Mouse (Mus musculus) frontal cortex, postnatal 36 days (tissue): ENCODE data around the gene Vmn2r16.

Experiments used
- DNase-seq, 2 experiments: peaks; one replicate each; pipeline ENCODE4 v3.0.0; 2022; ENCODE audit warnings: low spot score in 2 of 2

Vmn2r16 gene

GRCm38 (mm10) chr5:109329862-109330261 lies at the start of gene Vmn2r16:
Gene Vmn2r16, plus strand, starts transcription at chr5:109330162.
- DNase-seq: no peak

- no peak for DNase-seq
These were observed 35.3 kb upstream of the Vmn2r16 start for GRCm38 (mm10) chr5:109294655-109295054.

DNA sequence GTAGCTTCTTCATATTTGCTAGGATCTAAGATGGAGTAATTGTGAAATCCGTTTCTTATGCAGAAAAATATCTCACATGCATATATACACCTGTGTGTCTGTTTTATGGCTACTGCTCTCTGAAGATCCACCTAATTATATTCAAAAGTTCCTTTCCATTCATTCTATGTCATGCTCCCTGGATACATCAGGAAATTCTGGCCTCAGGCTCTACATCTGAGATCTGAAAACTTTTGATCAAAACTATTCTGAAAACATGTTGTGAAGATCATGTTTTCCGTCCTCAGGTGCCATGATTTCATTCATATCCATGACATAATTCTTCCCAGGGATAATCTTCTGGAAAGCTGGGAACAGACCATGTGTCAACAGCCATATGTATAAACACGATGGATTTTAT lies 32.4 kb upstream of the Vmn2r16 start, which contains the start of gene Vmn2r15:
Vmn2r15 (minus strand) TSS at position 101 of the 400 bp plus-strand sequence.
- DNase-seq: no peak

- no peak for DNase-seq
These were observed 89.4 kb downstream of the Vmn2r16 start, which contains the start of gene Vmn2r17 for GRCm38 (mm10) chr5:109419388-109419787. Gene Vmn2r17, plus strand, starts transcription at chr5:109419688.
